Mouse (Mus musculus): ENCODE results near the gene Zfp14. TPM values are rescaled to one million over a fixed set of nuclear protein-coding genes. Genes with fewer than 3 reads are reported as not detected.

The Zfp14 gene
- total and polyA plus RNA-seq, 3 experiments: 0.34 to 0.54 (median 0.34) TPM

DNA sequence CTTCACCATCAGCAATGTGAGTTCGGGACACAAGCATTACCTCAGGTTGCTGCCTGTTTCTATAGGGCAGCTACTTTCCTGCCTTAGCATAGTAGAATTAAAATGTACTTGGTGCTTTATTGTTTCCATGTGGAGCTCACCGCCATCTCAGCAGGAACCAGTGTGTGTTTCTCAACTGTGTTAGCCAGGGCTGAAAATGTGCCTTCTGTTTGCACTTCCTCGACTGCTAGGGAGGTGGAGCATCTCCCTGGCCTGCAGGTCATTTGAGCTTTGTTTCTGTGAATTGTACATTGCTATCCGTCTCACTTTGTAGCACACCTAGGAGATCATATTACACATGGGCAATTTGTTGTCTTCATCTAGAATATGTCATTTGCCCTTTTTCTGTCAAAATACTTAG lies 23.8 kb downstream of the Zfp14 start:
- Histone ChIP-seq H3K4me3 (replicated peaks in 1 of 3; ENCODE audit: low read depth in 2 of 3, low read length in 2 of 3, poor library complexity in 1 of 3) (no peak overlapping the region), H3K27me3 (replicated peaks) (no peaks in the 10 kb centered on the region), H3K4me2 (ENCODE audit: insufficient read depth, low read depth, poor library complexity, severe bottlenecking) (no peak overlapping the region), H3K9ac (ENCODE audit: insufficient read depth, low read depth) (no peak overlapping the region), H3K27ac (ENCODE audit: insufficient read depth, low read depth) (no peak overlapping the region), H3K79me2 (replicated peaks; ENCODE audit: control insufficient read depth, extremely low read depth, insufficient read depth, poor library complexity, severe bottlenecking) (no peaks in the 10 kb centered on the region), H3K36me3 (replicated peaks in 1 of 2; ENCODE audit: control insufficient read depth in 1 of 2, insufficient read depth in 1 of 2, low read length in 1 of 2) (peaks cover 34 to 55% of the 10 kb centered on the region in 2 experiments), H3K9me3 (replicated peaks; ENCODE audit: low read length) (no peaks in the 10 kb centered on the region), H3K4me1 (ENCODE audit: control insufficient read depth in 1 of 2, insufficient read depth in 2 of 2) (no peaks in the 10 kb centered on the region)
- no peak for DNase-seq (ENCODE audit: extremely low read depth)
- dilution Hi-C loops (cut with MboI; ENCODE audit: extremely low pct_ligation_motif_present, extremely low pct_unique_long_range_greater_than_20kb, low sequenced_read_pairs): no loop called here
- in situ Hi-C loops (cut with MboI; ENCODE audit: low pct_ligation_motif_present, low pct_unique_long_range_greater_than_20kb, low sequenced_read_pairs): no loop called here
- no peak for TF ChIP-seq SMC3 (IDR thresholded peaks at IDR 0.05; ENCODE audit: low read depth, low read length)
- TF ChIP-seq E2F4 (IDR thresholded peaks at IDR 0.05; ENCODE audit: insufficient replicate concordance, low read depth, low read length): no peak
- no peak for TF ChIP-seq USF2 (conservative IDR thresholded peaks at IDR 0.05; ENCODE audit: low read depth, low read length)
- TF ChIP-seq ETS1 (conservative IDR thresholded peaks at IDR 0.05; ENCODE audit: low read depth, low read length): no peak
- no peak for TF ChIP-seq UBTF (IDR thresholded peaks at IDR 0.05; ENCODE audit: low read depth, low read length)
- no peak for TF ChIP-seq ELF1 (IDR thresholded peaks at IDR 0.05; ENCODE audit: low read depth, low read length)
- TF ChIP-seq NRF1 (IDR thresholded peaks at IDR 0.05; ENCODE audit: low read depth, low read length): no peak
- no peak for TF ChIP-seq SIN3A (IDR thresholded peaks at IDR 0.05; ENCODE audit: low read length)
- TF ChIP-seq JUN (IDR thresholded peaks at IDR 0.05; ENCODE audit: insufficient read depth, low read depth, low read length): no peak
- TF ChIP-seq BHLHE40 (IDR thresholded peaks at IDR 0.05; ENCODE audit: low read depth, low read length): no peak
- no peak for TF ChIP-seq RCOR1 (conservative IDR thresholded peaks at IDR 0.05; ENCODE audit: low read depth, low read length)
- no peak for TF ChIP-seq CHD1 (IDR thresholded peaks at IDR 0.05; ENCODE audit: low read depth, low read length)
- no peak for TF ChIP-seq NELFE (IDR thresholded peaks at IDR 0.05; ENCODE audit: low read depth, low read length)

DNA sequence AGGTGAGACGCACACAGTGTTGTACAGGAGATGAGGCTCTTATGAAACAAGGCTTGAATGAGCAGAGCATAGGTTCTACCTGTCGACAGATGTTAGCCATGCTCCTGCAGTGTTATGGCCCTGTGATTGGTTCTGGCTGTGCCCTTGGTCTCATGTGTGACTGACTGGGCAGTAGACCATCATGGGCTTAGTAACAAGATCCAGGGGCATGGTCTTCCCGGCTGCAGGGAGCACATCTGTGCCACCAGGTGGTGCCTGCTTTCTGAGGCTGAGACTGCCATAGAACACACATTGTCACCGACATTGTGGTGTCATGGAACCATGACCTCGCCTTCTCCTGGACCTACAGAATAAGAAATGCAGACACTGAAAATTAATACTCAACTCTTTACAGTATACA lies 25.8 kb downstream of the Zfp14 start:
- Histone ChIP-seq H3K27ac (ENCODE audit: insufficient read depth, low read depth) (no peak overlapping the region), H3K4me1 (ENCODE audit: control insufficient read depth in 1 of 2, insufficient read depth in 2 of 2) (no peaks in the 10 kb centered on the region), H3K4me3 (replicated peaks in 1 of 3; ENCODE audit: low read depth in 2 of 3, low read length in 2 of 3, poor library complexity in 1 of 3) (no peak overlapping the region), H3K9ac (ENCODE audit: insufficient read depth, low read depth) (no peak overlapping the region), H3K36me3 (replicated peaks in 1 of 2; ENCODE audit: control insufficient read depth in 1 of 2, insufficient read depth in 1 of 2, low read length in 1 of 2) (peaks cover 43 to 72% of the 10 kb centered on the region in 2 experiments), H3K9me3 (replicated peaks; ENCODE audit: low read length) (no peaks in the 10 kb centered on the region), H3K79me2 (replicated peaks; ENCODE audit: control insufficient read depth, extremely low read depth, insufficient read depth, poor library complexity, severe bottlenecking) (no peaks in the 10 kb centered on the region), H3K4me2 (ENCODE audit: insufficient read depth, low read depth, poor library complexity, severe bottlenecking) (no peak overlapping the region), H3K27me3 (replicated peaks) (no peaks in the 10 kb centered on the region)
- no peak for TF ChIP-seq IRF4 (IDR thresholded peaks at IDR 0.05; ENCODE audit: low read depth, low read length)
- peak in 1 of 2 experiments; percentile 31; a peak in 1 of 4 replicates for TF ChIP-seq CTCF (conservative IDR thresholded peaks at IDR 0.05 in 1 of 2, IDR thresholded peaks at IDR 0.05 in 1 of 2; ENCODE audit: low read depth in 2 of 2, low read length in 2 of 2)
- TF ChIP-seq SMC3 (IDR thresholded peaks at IDR 0.05; ENCODE audit: low read depth, low read length): peak; percentile 39
- peak; percentile 10 for DNase-seq (ENCODE audit: extremely low read depth)
- in situ Hi-C loops (cut with MboI; ENCODE audit: low pct_ligation_motif_present, low pct_unique_long_range_greater_than_20kb, low sequenced_read_pairs) (no loop called here), dilution Hi-C loops (cut with MboI; ENCODE audit: extremely low pct_ligation_motif_present, extremely low pct_unique_long_range_greater_than_20kb, low sequenced_read_pairs) (no loop called here)

All from CH12.LX (cell line).